Mouse (Mus musculus) liver, embryonic 14.5 days (tissue): ENCODE measurements around the gene Dgkz. TPM values are rescaled to one million over a fixed set of nuclear protein-coding genes. Genes with fewer than 3 reads are reported as not detected.

Experiments used
- ATAC-seq: fragments of 200-750 bp; cut with Nextera tagmentation; 2 replicates; pipeline ENCODE4 v1.8.0; 2017; ENCODE audit warnings: moderate number of reproducible peaks, mild to moderate bottlenecking, moderate library complexity; ENCODE audit not compliant: insufficient read depth
- DNase-seq, 3 experiments: peaks; one replicate each; pipeline ENCODE4 v3.0.0-alpha.2; 2012 to 2013; ENCODE audit warnings: low read depth in 3 of 3, low spot score in 3 of 3
- H3K27ac ChIP-seq: fragments of 300-500 bp; sonication (generic); 2 replicates; pipeline ENCODE4 v1.5.1; 2014; ENCODE audit warnings: moderate library complexity, mild to moderate bottlenecking, control low read depth, inconsistent platforms
- H3K27me3 ChIP-seq: fragments of 300-500 bp; sonication (generic); 2 replicates; pipeline ENCODE4 v1.6.1; 2014; ENCODE audit warnings: mild to moderate bottlenecking, low read length, moderate library complexity; ENCODE audit not compliant: control insufficient read depth, insufficient read depth
- H3K36me3 ChIP-seq: fragments of 300-500 bp; sonication (generic); replicated peaks from 2 replicates; pipeline ENCODE4 v1.6.1; 2014; ENCODE audit warnings: low read depth; ENCODE audit not compliant: control insufficient read depth, insufficient read depth
- H3K4me1 ChIP-seq, 2 experiments: fragments of 200-500 bp in 1 of 2; fragments of 300-500 bp in 1 of 2; sonication (generic) in 1 of 2; replicated peaks; 2 replicates each; pipeline ENCODE4 v1.6.1; 2012 to 2014; ENCODE audit warnings: antibody characterized with exemption in 1 of 2, inconsistent platforms in 1 of 2, low read length in 1 of 2; ENCODE audit not compliant: control insufficient read depth in 2 of 2, insufficient read depth in 2 of 2
- H3K4me2 ChIP-seq: fragments of 300-500 bp; sonication (generic); 2 replicates; pipeline ENCODE4 v1.6.1; 2014; ENCODE audit warnings: low read depth, mild to moderate bottlenecking, control low read depth, moderate library complexity
- H3K4me3 ChIP-seq, 2 experiments: fragments of 200-500 bp in 1 of 2; fragments of 300-500 bp in 1 of 2; sonication (generic) in 1 of 2; 2 replicates each; pipeline ENCODE4 v1.5.1; 2012 to 2014; ENCODE audit warnings: low read depth in 2 of 2, low read length in 2 of 2, mild to moderate bottlenecking in 2 of 2, control low read depth in 1 of 2, inconsistent platforms in 1 of 2, moderate library complexity in 1 of 2; ENCODE audit not compliant: insufficient read depth in 1 of 2
- H3K9ac ChIP-seq: fragments of 300-500 bp; sonication (generic); replicated peaks from 2 replicates; pipeline ENCODE4 v1.6.1; 2014; ENCODE audit warnings: mild to moderate bottlenecking, control low read depth, moderate library complexity
- H3K9me3 ChIP-seq: fragments of 300-500 bp; sonication (generic); 2 replicates; pipeline ENCODE4 v1.6.1; 2016; ENCODE audit warnings: low read length, mixed read lengths; ENCODE audit not compliant: control insufficient read depth
- CTCF ChIP-seq: IDR thresholded peaks from 2 replicates; pipeline ENCODE4 v1.5.1; 2016; ENCODE audit warnings: antibody characterized with exemption, low read depth, control low read depth
- EP300 ChIP-seq: IDR thresholded peaks from 2 replicates; pipeline ENCODE4 v1.6.1; 2016; ENCODE audit warnings: antibody characterized with exemption, low read depth
- WGBS: fragments of 180-500 bp; shearing (Covaris S2); extraction: QIAGEN DNeasy Blood & Tissue Kit; methylation state at CpG from one replicate; pipeline ENCODE4 v1.1.7; 2014; ENCODE audit not compliant: insufficient replicate concordance; 5-methylcytosine and 5-hydroxymethylcytosine counted together
- microRNA-seq: library from miRNA; unstranded; fragments of <30 nt; microRNA quantifications from one replicate; pipeline ENCODE4, GENCODE M21; 2016
- polyA plus RNA-seq, 2 experiments: library from polyadenylated mRNA; depleted of rRNA in 1 of 2; stranded (reverse) in 1 of 2; unstranded in 1 of 2; fragments of >200 nt; fragmentation: Nextera tagmentation in 1 of 2; extraction: Ambion mirVana in 1 of 2; gene quantifications; 2 replicates each; pipeline versions ENCODE4 v1.2.1 to v1.2.3; 2012 to 2014

Gene Dgkz
- polyA plus RNA-seq, 2 experiments: 19.6 to 60.7 TPM

DNA sequence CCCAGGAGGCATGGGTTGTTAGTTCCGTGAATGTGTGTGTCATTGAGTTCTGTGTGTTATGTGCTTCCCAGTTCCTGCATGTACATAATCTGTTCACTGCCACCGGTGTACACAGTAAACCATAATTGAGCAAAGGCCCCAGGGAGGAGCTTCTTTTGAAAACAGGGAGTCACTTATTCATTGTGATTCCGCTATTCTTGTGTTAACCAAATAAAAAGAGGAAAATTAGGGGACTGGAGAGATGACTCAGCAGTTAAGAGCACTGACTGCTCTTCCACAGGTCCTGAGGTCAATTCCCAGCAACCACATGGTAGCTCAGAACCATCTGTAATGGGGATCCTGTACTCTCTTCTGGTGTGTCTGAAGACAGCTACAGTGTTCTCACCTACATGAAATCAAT is 80.9 kb downstream of the Dgkz start:
- Histone ChIP-seq H3K4me3 (no peak overlapping the region), H3K9ac (no peak overlapping the region), H3K4me1 (no peaks in the 10 kb centered on the region), H3K36me3 (no peaks in the 10 kb centered on the region; the same call in 1 of the 2 replicates), H3K27me3 (no peaks in the 10 kb centered on the region), H3K4me2 (no peak overlapping the region), H3K27ac (no peak overlapping the region), H3K9me3 (no peaks in the 10 kb centered on the region)
- TF ChIP-seq CTCF (no peak), EP300 (no peak)
- no peak for ATAC-seq
- no peak for DNase-seq
- 89% methylated on average over 3 of the region's 3 CpGs for WGBS

DNA sequence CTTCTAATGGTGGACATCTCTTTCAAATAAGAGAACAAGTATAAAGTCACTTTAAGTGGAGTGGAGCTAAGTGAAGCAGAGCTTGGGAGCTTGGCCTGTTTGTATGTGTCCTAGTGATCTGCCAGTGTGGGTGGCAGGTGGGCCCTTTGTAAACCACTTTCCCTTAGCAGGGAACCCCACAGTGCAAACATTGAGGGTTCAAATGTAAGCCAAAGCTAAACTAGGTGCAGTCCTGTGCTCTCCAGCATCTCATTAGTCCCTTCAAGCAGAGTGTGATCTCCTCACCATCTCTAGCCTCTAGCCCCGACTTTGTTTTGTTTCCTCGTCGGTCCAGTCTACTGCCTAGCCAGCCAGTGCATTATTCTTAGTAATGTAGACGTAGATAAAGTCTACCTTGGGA is 91.0 kb downstream of the Dgkz start:
- DNase-seq (no peak), ATAC-seq (no peak)
- H3K36me3 ChIP-seq: peaks cover 7% of the 10 kb centered on the region
- TF ChIP-seq CTCF: no peak
- no peak for TF ChIP-seq EP300
- H3K9ac ChIP-seq: no peak overlapping the region
- no peaks in the 10 kb centered on the region for H3K4me1 ChIP-seq
- H3K27ac ChIP-seq: no peak overlapping the region
- H3K4me2 ChIP-seq: no peak overlapping the region
- H3K9me3 ChIP-seq: no peaks in the 10 kb centered on the region
- no peaks in the 10 kb centered on the region for H3K27me3 ChIP-seq
- H3K4me3 ChIP-seq: no peak overlapping the region
- WGBS: 71% methylated on average over 4 of the region's 4 CpGs

DNA sequence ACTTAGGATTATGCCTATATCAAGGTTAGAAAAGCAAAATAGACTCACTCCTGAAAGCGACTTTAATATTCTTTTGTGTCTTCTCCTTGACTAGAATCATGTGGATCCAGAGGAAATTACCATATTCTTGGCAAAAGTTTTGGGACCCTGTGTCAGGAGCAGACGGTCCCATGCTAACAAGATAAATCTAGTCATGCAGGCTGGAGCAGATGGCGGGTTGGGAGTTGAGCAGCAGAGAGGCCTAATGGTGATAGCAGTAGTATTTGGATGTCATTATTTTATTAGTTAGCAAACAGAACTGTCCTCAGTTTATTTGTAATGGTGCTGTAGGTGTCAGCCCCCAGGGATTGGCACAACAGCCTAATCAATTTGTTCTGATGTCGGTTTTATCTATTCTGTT is 91.7 kb downstream of the Dgkz start:
- 66% methylated on average over 4 of the region's 4 CpGs for WGBS
- Histone ChIP-seq H3K9me3 (no peaks in the 10 kb centered on the region), H3K4me3 (no peak overlapping the region), H3K4me1 (peaks cover 0 to 2% of the 10 kb centered on the region in 2 experiments; a peak in 1 of 4 replicates), H3K27me3 (no peaks in the 10 kb centered on the region), H3K36me3 (peaks cover 7% of the 10 kb centered on the region), H3K27ac (no peak overlapping the region), H3K9ac (no peak overlapping the region), H3K4me2 (no peak overlapping the region)
- TF ChIP-seq EP300: no peak
- no peak for TF ChIP-seq CTCF
- ATAC-seq: no peak
- DNase-seq: no peak

Small RNA genes within 50 kb of the gene (microRNA-seq; reads per million reads assigned to microRNA genes)
- gene Mir6999: not detected

Other genes starting within 250 kb of the Dgkz start
- gene Ambra1, start 245.7 kb downstream of the Dgkz start, polyA plus RNA-seq (2012; rRNA removed): 3.7 and 3.9 TPM in 2 replicates
- 3.9 and 4.2 TPM in 2 replicates for gene Ambra1, start 245.7 kb downstream of the Dgkz start, polyA plus RNA-seq (2014; fragmentation: Nextera tagmentation; extraction: Ambion mirVana)
- 0.06 and 0.08 TPM in 2 replicates for gene Chrm4, start 48.6 kb downstream of the Dgkz start, polyA plus RNA-seq (2012; rRNA removed)
- not detected in 2 replicates for gene Chrm4, start 48.6 kb downstream of the Dgkz start, polyA plus RNA-seq (2014; fragmentation: Nextera tagmentation; extraction: Ambion mirVana)
- 13.2 and 19.3 TPM in 2 replicates for gene Mdk, start 43.6 kb downstream of the Dgkz start, polyA plus RNA-seq (2012; rRNA removed)
- 12.7 and 13.7 TPM in 2 replicates for gene Mdk, start 43.6 kb downstream of the Dgkz start, polyA plus RNA-seq (2014; fragmentation: Nextera tagmentation; extraction: Ambion mirVana)
- gene Gm9821, start 30.2 kb downstream of the Dgkz start, polyA plus RNA-seq (2012; rRNA removed): 0.01 and 0.02 TPM in 2 replicates
- 0.63 and 0.96 TPM in 2 replicates for gene Gm9821, start 30.2 kb downstream of the Dgkz start, polyA plus RNA-seq (2014; fragmentation: Nextera tagmentation; extraction: Ambion mirVana)
- gene Creb3l1, start 48.6 kb upstream of the Dgkz start, polyA plus RNA-seq (2012; rRNA removed): 0.61 and 0.66 TPM in 2 replicates
- 0.84 and 1.3 TPM in 2 replicates for gene Creb3l1, start 48.6 kb upstream of the Dgkz start, polyA plus RNA-seq (2014; fragmentation: Nextera tagmentation; extraction: Ambion mirVana)
- 3.0 and 4.7 TPM in 2 replicates for gene Phf21a, start 117.3 kb upstream of the Dgkz start, polyA plus RNA-seq (2012; rRNA removed)
- gene Phf21a, start 117.3 kb upstream of the Dgkz start, polyA plus RNA-seq (2014; fragmentation: Nextera tagmentation; extraction: Ambion mirVana): 1.6 and 1.8 TPM in 2 replicates